Comparison of ENCODE assay signal across 8 mouse cellular contexts in genomic region chr13:24937108-24937838, GRCm38 (mm10). TPM values are rescaled to one million over a fixed set of nuclear protein-coding genes. Genes with fewer than 3 reads are reported as not detected.
DNase-seq lines count a peak whose midpoint lies in the region; ATAC-seq and TF ChIP-seq lines count a peak whose summit lies in the region.

TSS of gene Aldh5a1 (minus strand) at chr13:24937661.

- peak within 1 kb of the TSS; percentile 93 for H3K9ac ChIP-seq in heart, embryonic 11.5 days (ENCODE audit: low read depth, low read length)
- H3K9ac ChIP-seq in kidney, embryonic 15.5 days = peak within 1 kb of the TSS; percentile 81
- H3K9ac ChIP-seq in liver, adult 2 months (ENCODE audit: low read depth, low read length) = peak within 1 kb of the TSS; percentile 100
- H3K9ac ChIP-seq in stomach, embryonic 16.5 days (ENCODE audit: low read length) = peak within 1 kb of the TSS; percentile 95

- peaks cover 22% of the 10 kb centered on the region; the same call in 1 of the 2 replicates for H3K79me2 ChIP-seq in liver, adult 2 months (ENCODE audit: control insufficient read depth, insufficient read depth, low read length)

- no peak for TF ChIP-seq POLR2A in bone marrow, adult 2 months (IDR thresholded peaks at IDR 0.05; ENCODE audit: borderline replicate concordance, control insufficient read depth, low read depth, low read length)
- peak; percentile 23; the same call in 1 of the 2 replicates for TF ChIP-seq POLR2A in embryonic fibroblast, embryonic 13.5 days (IDR thresholded peaks at IDR 0.05; ENCODE audit: low read depth, low read length)
- 0 out of 2 replicates have a peak, but pooled peaks have one; percentile 26 for TF ChIP-seq POLR2A in liver, adult 2 months (IDR thresholded peaks at IDR 0.05; ENCODE audit: extremely low read depth, insufficient read depth, low read length)

- no peaks in the 10 kb centered on the region; the same call in none of the 2 replicates for H3K4me1 ChIP-seq in bone marrow, adult 2 months (ENCODE audit: control insufficient read depth, insufficient read depth, low read length)
- 0 out of 2 replicates have a peak, but pooled peaks cover 2% of the 10 kb centered on the region for H3K4me1 ChIP-seq in embryonic fibroblast, embryonic 13.5 days (ENCODE audit: control insufficient read depth, insufficient read depth, low read length)
- H3K4me1 ChIP-seq in heart, embryonic 11.5 days (ENCODE audit: control insufficient read depth, insufficient read depth, low read length) = no peaks in the 10 kb centered on the region; the same call in 1 of the 2 replicates
- H3K4me1 ChIP-seq in kidney, embryonic 15.5 days = peaks cover 18% of the 10 kb centered on the region
- H3K4me1 ChIP-seq in liver, adult 2 months (ENCODE audit: control insufficient read depth, insufficient read depth, low read length) = peaks cover 12% of the 10 kb centered on the region
- H3K4me1 ChIP-seq in stomach, embryonic 16.5 days (ENCODE audit: control insufficient read depth, insufficient read depth, low read length) = peaks cover 15% of the 10 kb centered on the region

- no peaks in the 10 kb centered on the region for H3K9me3 ChIP-seq in heart, embryonic 11.5 days (replicated peaks; ENCODE audit: control insufficient read depth, low read length)
- H3K9me3 ChIP-seq in kidney, embryonic 15.5 days (replicated peaks) = no peaks in the 10 kb centered on the region
- H3K9me3 ChIP-seq in stomach, embryonic 16.5 days (replicated peaks; ENCODE audit: control insufficient read depth, low read length) = peaks cover 5% of the 10 kb centered on the region; the same call in 1 of the 2 replicates

- ATAC-seq in heart, embryonic 11.5 days (replicated peaks; ENCODE audit: insufficient number of reproducible peaks, low FRiP score, low TSS enrichment) = peak; percentile 64
- peak; percentile 83 for ATAC-seq in kidney, embryonic 15.5 days (replicated peaks; ENCODE audit: low FRiP score)
- ATAC-seq in stomach, embryonic 16.5 days (ENCODE audit: insufficient read depth, low FRiP score) = peak; percentile 82

- DNase-seq in B cell, adult 2 months = peak; percentile 52 to 53
- peak; percentile 59 for DNase-seq in liver, adult 2 months (ENCODE audit: extremely low read depth, low read depth, low spot score)
- DNase-seq in naive thymus-derived CD4-positive, alpha-beta T cell, adult 2 months (ENCODE audit: low read depth) = peak; percentile 71

- H3K27me3 ChIP-seq in heart, embryonic 11.5 days (ENCODE audit: control insufficient read depth, insufficient read depth, low read length) = no peaks in the 10 kb centered on the region
- H3K27me3 ChIP-seq in kidney, embryonic 15.5 days = no peaks in the 10 kb centered on the region
- H3K27me3 ChIP-seq in liver, adult 2 months (ENCODE audit: control insufficient read depth, insufficient read depth, low read length) = no peaks in the 10 kb centered on the region
- no peaks in the 10 kb centered on the region for H3K27me3 ChIP-seq in stomach, embryonic 16.5 days (ENCODE audit: control insufficient read depth, insufficient read depth, low read length)

- 0 out of 2 replicates have a peak within 1 kb of the TSS, but pooled peaks have one; percentile 38 for H3K27ac ChIP-seq in bone marrow, adult 2 months (ENCODE audit: control insufficient read depth, insufficient read depth, low read depth, low read length, poor library complexity)
- no peak within 1 kb of the TSS for H3K27ac ChIP-seq in embryonic fibroblast, embryonic 13.5 days (ENCODE audit: insufficient read depth, low read length)
- peak within 1 kb of the TSS; percentile 7; the same call in 1 of the 2 replicates for H3K27ac ChIP-seq in heart, embryonic 11.5 days (ENCODE audit: low read depth, low read length)
- peak within 1 kb of the TSS; percentile 81 for H3K27ac ChIP-seq in kidney, embryonic 15.5 days
- peak within 1 kb of the TSS; percentile 96 for H3K27ac ChIP-seq in liver, adult 2 months (replicated peaks; ENCODE audit: insufficient read depth, low read depth, low read length)
- peak within 1 kb of the TSS; percentile 90 for H3K27ac ChIP-seq in stomach, embryonic 16.5 days (ENCODE audit: low read length)

- TF ChIP-seq CTCF in bone marrow, adult 2 months (IDR thresholded peaks at IDR 0.05; ENCODE audit: control insufficient read depth, insufficient read depth, low read length) = no peak
- peak; percentile 34; the same call in 1 of the 2 replicates for TF ChIP-seq CTCF in embryonic fibroblast, embryonic 13.5 days (IDR thresholded peaks at IDR 0.05; ENCODE audit: borderline replicate concordance, insufficient read depth, low read length)
- TF ChIP-seq CTCF in liver, adult 2 months (IDR thresholded peaks at IDR 0.05; ENCODE audit: low read depth, low read length) = peak; percentile 59

- WGBS in bone marrow, adult 2 months = under 1% methylated on average over 75 of the region's 75 CpGs
- WGBS in heart, embryonic 11.5 days (ENCODE audit: insufficient replicate concordance) = 1% methylated on average over 75 of the region's 75 CpGs
- WGBS in kidney, embryonic 15.5 days = under 1% methylated on average over 75 of the region's 75 CpGs
- under 1% methylated on average over 75 of the region's 75 CpGs for WGBS in liver, adult 2 months
- under 1% methylated on average over 75 of the region's 75 CpGs for WGBS in stomach, embryonic 16.5 days

- H3K4me2 ChIP-seq in heart, embryonic 11.5 days = peak within 1 kb of the TSS; percentile 83
- H3K4me2 ChIP-seq in kidney, embryonic 15.5 days = peak within 1 kb of the TSS; percentile 79
- peak within 1 kb of the TSS; percentile 56 for H3K4me2 ChIP-seq in stomach, embryonic 16.5 days (ENCODE audit: low read depth, low read length)

- H3K36me3 ChIP-seq in heart, embryonic 11.5 days (ENCODE audit: control insufficient read depth, insufficient read depth, low read length) = no peaks in the 10 kb centered on the region
- 0 out of 2 replicates have a peak, but pooled peaks cover 6% of the 10 kb centered on the region for H3K36me3 ChIP-seq in kidney, embryonic 15.5 days
- H3K36me3 ChIP-seq in liver, adult 2 months (ENCODE audit: control insufficient read depth, insufficient read depth, low read length) = no peaks in the 10 kb centered on the region
- 0 out of 2 replicates have a peak, but pooled peaks cover 2% of the 10 kb centered on the region for H3K36me3 ChIP-seq in stomach, embryonic 16.5 days (ENCODE audit: control insufficient read depth, insufficient read depth, low read length)

- peak within 1 kb of the TSS; percentile 65 for H3K4me3 ChIP-seq in bone marrow, adult 2 months (replicated peaks; ENCODE audit: control insufficient read depth, low read depth, low read length)
- H3K4me3 ChIP-seq in embryonic fibroblast, embryonic 13.5 days (ENCODE audit: insufficient read depth, low read length) = peak within 1 kb of the TSS; percentile 59
- peak within 1 kb of the TSS; percentile 89 for H3K4me3 ChIP-seq in heart, embryonic 11.5 days (ENCODE audit: low read depth, low read length)
- peak within 1 kb of the TSS; percentile 92 for H3K4me3 ChIP-seq in kidney, embryonic 15.5 days (replicated peaks)
- H3K4me3 ChIP-seq in liver, adult 2 months (ENCODE audit: insufficient read depth, low read depth, low read length) = peak within 1 kb of the TSS; percentile 98
- peak within 1 kb of the TSS; percentile 68 for H3K4me3 ChIP-seq in stomach, embryonic 16.5 days (replicated peaks; ENCODE audit: low read length)

RNA-seq across cellular contexts. Expression of gene Aldh5a1, which starts in this region (rescaled TPM):
- 0.23 and 1.3 TPM in 2 replicates for polyA plus RNA-seq in bone marrow, adult 2 months (2011; ENCODE audit: insufficient read depth, insufficient read length, low replicate concordance, missing spikeins)
- polyA plus RNA-seq in embryonic fibroblast, embryonic 13.5 days (2011; ENCODE audit: insufficient read length, low read depth, missing spikeins) = 2.1 and 2.5 TPM in 2 replicates
- polyA plus RNA-seq in heart, embryonic 11.5 days (2014; fragmentation: Nextera tagmentation; extraction: Ambion mirVana) = 7.9 and 8.1 TPM in 2 replicates
- polyA plus RNA-seq in kidney, embryonic 15.5 days (2015; fragmentation: Nextera tagmentation; extraction: Ambion mirVana) = 7.8 and 7.9 TPM in 2 replicates
- 15.0 and 18.9 TPM in 2 replicates for total RNA-seq in liver, adult 2 months (2014; rRNA removed)
- 15.2 and 19.8 TPM in 2 replicates for polyA plus RNA-seq in liver, adult 2 months (2012; rRNA removed)
- polyA plus RNA-seq in stomach, embryonic 16.5 days (2015; fragmentation: Nextera tagmentation; extraction: Ambion mirVana) = 7.6 and 7.8 TPM in 2 replicates
